Mouse (Mus musculus) small intestine, adult 2 months (tissue): ENCODE results near the gene Lrrc31.

Experiments used
- CTCF ChIP-seq: fragments of 200-500 bp; IDR thresholded peaks from 2 replicates; pipeline ENCODE4 v1.5.1; 2012; ENCODE audit warnings: low read depth, mild to moderate bottlenecking, control low read depth, inconsistent platforms, low read length, moderate library complexity, mixed read lengths; ENCODE audit not compliant: insufficient replicate concordance, insufficient read length; ENCODE audit errors: extremely low read depth
- POLR2A ChIP-seq: fragments of 200-500 bp; IDR thresholded peaks from 2 replicates; pipeline ENCODE4 v1.6.1; 2012; ENCODE audit warnings: low read depth, mild to moderate bottlenecking, control low read depth, inconsistent platforms, low read length, moderate library complexity

DNA sequence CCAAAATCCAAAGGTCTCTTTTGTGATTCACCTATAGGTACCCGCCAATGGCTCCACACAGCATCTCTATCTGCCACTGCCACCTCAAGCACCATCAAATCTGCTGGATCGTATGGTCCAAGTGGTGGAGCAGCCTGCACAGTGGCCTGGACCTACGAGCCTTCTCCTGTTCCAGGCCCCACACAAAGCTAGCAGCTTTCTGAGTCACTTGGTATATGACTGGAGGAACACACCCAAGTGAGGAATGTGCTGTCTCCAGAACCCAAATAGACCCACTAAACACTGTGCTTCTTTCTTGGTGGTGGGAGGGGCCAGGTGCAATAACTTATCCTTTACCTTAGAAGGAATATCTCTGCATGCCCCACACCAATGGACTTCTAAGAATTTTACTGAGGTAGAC, 6.3 kb upstream of the Lrrc31 start:
- no peak for TF ChIP-seq POLR2A
- TF ChIP-seq CTCF = no peak
